Mouse (Mus musculus) inflammation-experienced regulatory T-cells, adult 16 weeks (primary cell): Measurements from ENCODE around the gene Krtap19-5. TPM values are rescaled to one million over a fixed set of nuclear protein-coding genes. Genes with fewer than 3 reads are reported as not detected.

Experiments
- polyA plus RNA-seq: library from polyadenylated mRNA; unstranded; fragments of 100-300 nt; shearing (Covaris generic); gene quantifications from one replicate; pipeline ENCODE4 v1.2.1, GENCODE M21; 2017

The Krtap19-5 gene
- not detected for polyA plus RNA-seq

DNA sequence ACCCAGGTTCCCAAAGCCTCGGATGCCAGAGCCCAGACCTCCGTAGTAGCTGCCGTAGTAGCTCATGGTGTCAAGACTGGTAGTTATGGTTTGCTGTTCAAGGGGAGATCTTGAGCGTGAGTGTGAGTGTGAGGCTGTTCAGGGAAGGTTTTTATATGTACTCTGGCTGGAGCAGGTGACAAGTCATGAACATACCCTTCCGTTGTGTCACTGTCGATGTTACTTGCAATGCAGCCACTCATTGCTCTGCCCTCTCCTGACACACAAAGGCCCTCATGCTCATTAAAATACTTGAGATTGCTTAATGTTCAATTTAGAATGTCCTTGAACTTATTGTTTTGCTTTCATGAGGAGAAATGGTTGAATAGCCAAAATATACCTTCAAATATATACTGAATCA lies at the start of gene Krtap19-5:
Gene Krtap19-5, minus strand, starts transcription at position 101 of the 400 bp plus-strand sequence.

DNA sequence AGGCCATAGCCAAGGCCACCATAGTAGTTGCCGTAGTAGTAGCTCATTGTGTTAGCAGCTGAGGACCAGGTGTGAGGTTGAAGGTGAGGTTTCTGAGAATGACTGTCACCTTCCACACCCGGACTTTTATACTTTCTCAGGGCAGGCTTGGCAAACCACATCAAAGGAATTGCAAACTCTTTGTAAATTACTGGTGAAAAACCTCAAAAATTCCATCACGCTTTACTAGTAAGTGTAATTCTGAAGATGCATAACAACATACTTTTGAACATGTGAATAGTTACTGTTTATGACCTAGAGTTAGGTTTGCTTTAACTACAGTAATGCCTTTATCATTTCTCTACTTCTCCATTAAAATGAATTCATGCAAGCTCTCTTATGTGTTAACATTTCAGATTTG lies 35.9 kb upstream of the Krtap19-5 start, which contains the start of gene Krtap19-9b:
Gene Krtap19-9b, minus strand, starts transcription at position 101 of the 400 bp plus-strand sequence.

DNA sequence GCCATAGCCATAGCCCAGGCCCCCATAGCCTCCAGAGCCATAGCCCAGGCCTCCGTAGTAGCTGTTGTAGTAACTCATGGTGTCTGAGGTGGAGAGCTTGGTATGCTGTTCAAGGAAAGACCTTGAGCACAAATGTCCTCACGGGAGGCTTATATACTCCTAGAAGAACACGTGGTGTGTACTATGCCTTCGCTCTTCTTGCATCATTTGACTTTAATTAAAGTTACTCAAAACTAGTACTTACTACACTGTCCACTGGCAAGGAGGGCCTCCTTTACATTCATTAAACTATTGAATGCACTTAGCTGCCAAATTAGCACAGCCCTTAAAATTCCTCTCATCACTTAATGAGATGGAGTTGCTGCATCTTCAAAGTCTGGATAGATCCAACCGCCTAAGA lies 11.3 kb downstream of the Krtap19-5 start, which contains the start of gene Krtap19-4:
Gene Krtap19-4, minus strand, starts transcription at position 101 of the 400 bp plus-strand sequence.

DNA sequence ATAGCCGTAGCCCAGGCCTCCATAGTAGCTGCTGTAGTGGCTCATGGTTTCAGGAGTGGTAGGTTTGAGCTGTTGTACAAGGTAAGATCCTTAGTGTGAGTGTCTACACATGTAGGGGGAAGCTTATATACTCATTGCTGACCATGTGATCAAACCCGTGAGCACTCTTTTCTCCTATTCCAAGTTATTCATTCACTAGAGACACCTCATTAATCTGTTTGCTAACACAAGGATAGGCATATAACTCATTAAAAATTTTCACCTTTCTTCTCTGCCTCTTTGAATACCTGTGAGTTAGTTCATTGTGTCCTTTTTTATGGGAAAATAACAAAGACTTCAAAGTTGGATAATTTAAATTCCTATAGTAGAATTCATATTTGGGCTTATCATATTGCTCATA lies 18.3 kb downstream of the Krtap19-5 start, which contains the start of gene Krtap19-3:
Gene Krtap19-3, minus strand, starts transcription at position 101 of the 400 bp plus-strand sequence.

DNA sequence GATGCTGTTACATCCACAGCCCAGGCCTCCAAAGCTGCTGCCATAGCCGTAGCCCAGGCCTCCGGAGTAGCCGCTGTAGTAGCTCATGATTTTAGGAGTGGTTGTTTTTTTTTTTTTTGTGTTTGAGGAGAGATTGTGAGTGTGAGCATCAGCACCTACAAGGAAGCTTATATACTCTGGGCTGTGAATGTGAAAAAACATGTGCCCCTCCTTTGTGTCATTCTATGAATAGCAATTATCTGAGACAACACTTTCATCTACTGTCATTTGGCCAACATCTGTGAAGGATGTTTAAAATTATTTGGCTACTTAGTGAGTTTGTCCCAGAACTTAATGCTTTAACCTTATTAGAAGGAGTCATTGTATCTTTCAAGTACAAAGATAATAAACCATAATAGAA lies 22.1 kb downstream of the Krtap19-5 start, which contains the start of gene Krtap19-2:
Gene Krtap19-2, minus strand, starts transcription at position 101 of the 400 bp plus-strand sequence.

DNA sequence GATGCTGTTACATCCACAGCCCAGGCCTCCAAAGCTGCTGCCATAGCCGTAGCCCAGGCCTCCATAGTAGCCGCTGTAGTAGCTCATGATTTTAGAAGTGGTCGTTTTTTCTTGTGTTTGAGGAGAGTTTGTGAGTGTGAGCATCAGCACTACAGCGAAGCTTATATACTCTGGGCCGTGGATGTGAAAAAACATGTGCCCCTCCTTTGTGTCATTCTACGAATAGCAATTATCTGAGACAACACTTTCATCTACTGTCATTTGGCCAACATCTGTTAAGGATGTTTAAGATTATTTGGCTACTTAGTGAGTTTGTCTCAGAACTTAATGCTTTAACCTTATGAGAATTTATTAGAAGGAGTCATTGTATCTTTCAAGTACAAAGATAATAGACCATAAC lies 26.9 kb downstream of the Krtap19-5 start, which contains the start of gene Krtap19-1:
Gene Krtap19-1, minus strand, starts transcription at position 101 of the 400 bp plus-strand sequence.

Other genes starting within 250 kb of the Krtap19-5 start
- not detected for gene Krtap26-1, start 248.7 kb downstream of the Krtap19-5 start, polyA plus RNA-seq
- gene Krtap27-1, start 224.8 kb downstream of the Krtap19-5 start, polyA plus RNA-seq, result not detected
- not detected for gene 2310061N02Rik, start 188.5 kb downstream of the Krtap19-5 start, polyA plus RNA-seq
- gene Krtap13-1, start 167.6 kb downstream of the Krtap19-5 start, polyA plus RNA-seq, result not detected
- not detected for gene Krtap13, start 144.8 kb downstream of the Krtap19-5 start, polyA plus RNA-seq
- not detected for gene 2310034C09Rik, start 137.6 kb downstream of the Krtap19-5 start, polyA plus RNA-seq
- gene 2310057N15Rik, start 122.3 kb downstream of the Krtap19-5 start, polyA plus RNA-seq, result not detected
- gene Gm5965, start 118.6 kb downstream of the Krtap19-5 start, polyA plus RNA-seq, result not detected
- gene Gm20741, start 84.2 kb downstream of the Krtap19-5 start, polyA plus RNA-seq, result not detected
- gene Krtap15, start 76.2 kb downstream of the Krtap19-5 start, polyA plus RNA-seq, result not detected
- gene Krtap14, start 70.3 kb downstream of the Krtap19-5 start, polyA plus RNA-seq, result not detected
- not detected for gene Krtap19-1, start 27.0 kb downstream of the Krtap19-5 start, polyA plus RNA-seq
- gene Krtap19-2, start 22.2 kb downstream of the Krtap19-5 start, polyA plus RNA-seq, result not detected
- gene Krtap19-3, start 18.4 kb downstream of the Krtap19-5 start, polyA plus RNA-seq, result not detected
- gene Krtap19-4, start 11.4 kb downstream of the Krtap19-5 start, polyA plus RNA-seq, result not detected
- gene Krtap19-9b, start 35.8 kb upstream of the Krtap19-5 start, polyA plus RNA-seq, result not detected
- not detected for gene Krtap16-3, start 66.4 kb upstream of the Krtap19-5 start, polyA plus RNA-seq
- not detected for gene Krtap22-2, start 114.3 kb upstream of the Krtap19-5 start, polyA plus RNA-seq
- gene Gm10229, start 118.8 kb upstream of the Krtap19-5 start, polyA plus RNA-seq, result not detected
- gene Krtap6-1, start 135.2 kb upstream of the Krtap19-5 start, polyA plus RNA-seq, result not detected
- not detected for gene Gm10228, start 145.0 kb upstream of the Krtap19-5 start, polyA plus RNA-seq
- gene Krtap6-5, start 151.4 kb upstream of the Krtap19-5 start, polyA plus RNA-seq, result not detected
- not detected for gene 1110025L11Rik, start 167.5 kb upstream of the Krtap19-5 start, polyA plus RNA-seq
- not detected for gene Krtap6-3, start 187.6 kb upstream of the Krtap19-5 start, polyA plus RNA-seq
- gene Gm6358, start 244.4 kb upstream of the Krtap19-5 start, polyA plus RNA-seq, result not detected